Mouse (Mus musculus): ENCODE measurements around the gene Gys1.
"Not testable (repeated sequence)": the region's sequence is repeated elsewhere in the genome, so short reads cannot be mapped to it uniquely, and the experiment has no call there.

GRCm38 (mm10) chr7:45396337-45396775, 38.3 kb upstream of the Gys1 start:
- TF ChIP-seq POLR2A (IDR thresholded peaks at IDR 0.05; ENCODE audit: low read depth, low read length), result not testable (repeated sequence)
- 0 out of 2 replicates have a peak, but pooled peaks have one; percentile 3 for TF ChIP-seq CTCF (IDR thresholded peaks at IDR 0.05; ENCODE audit: extremely low read depth, insufficient read length, insufficient replicate concordance, low read depth, low read length)
